Mouse (Mus musculus) Patski (cell line): ENCODE results near the gene Filip1. TPM values are rescaled to one million over a fixed set of nuclear protein-coding genes. Genes with fewer than 3 reads are reported as not detected.

Source experiments
- ATAC-seq: fragments of 100-300 bp; one replicate; pipeline ENCODE4 v1.8.0; 2021
- CTCF ChIA-PET: fragments of 350-600 bp; sonication (Branson Sonifier 250); formaldehyde crosslinking; loops from one replicate; lab custom pipeline; 2022; ENCODE audit warnings: inconsistent platforms; lab: Charles Lee
- POLR2A ChIA-PET: fragments of 350-600 bp; sonication (Branson Sonifier 250); formaldehyde crosslinking; loops from one replicate; lab custom pipeline; 2022; ENCODE audit warnings: antibody characterized with exemption, inconsistent platforms; lab: Charles Lee
- DNase-seq: peaks from one replicate; pipeline ENCODE4 v3.0.0-alpha.2; 2011; ENCODE audit warnings: low read depth, low spot score
- H3K27me3 ChIP-seq: fragments of 371-371 bp; one replicate; pipeline ENCODE4 v1.5.1; 2021
- CTCF ChIP-seq: fragments of 100-300 bp; IDR thresholded peaks from one replicate; pipeline ENCODE4 v1.5.1; 2021
- in situ Hi-C: fragments of 300-500 bp; cut with MboI; formaldehyde crosslinking; loops from 3 replicates; pipeline ENCODE4 v1.11.1; 2018; ENCODE audit warnings: low pct_unique_long_range_greater_than_20kb, mixed read lengths
- polyA plus RNA-seq: library from polyadenylated mRNA; unstranded; gene quantifications from one replicate; pipeline ENCODE4 v1.2.3, GENCODE M21; 2021

Filip1 gene
- polyA plus RNA-seq, 1 experiment from 2014 or later, result not detected

- ATAC-seq (no peak), DNase-seq (no peak)
These were observed 93.3 kb downstream of the Filip1 start for GRCm38 (mm10) chr9:79919303-79919721.

GRCm38 (mm10) chr9:79918325-79919117, 94.1 kb downstream of the Filip1 start:
- no peak for ATAC-seq
- CTCF ChIA-PET, result no interaction called here
- no peak for TF ChIP-seq CTCF
- DNase-seq, result no peak
- no peaks in the 10 kb centered on the region for H3K27me3 ChIP-seq
- in situ Hi-C loops, result no loop called here
- POLR2A ChIA-PET, result interaction anchor here (0.9 kb wide), 1 partner anchor 58 kb away, joined by 3 read pairs; no protein-coding TSS in a partner anchor

More at GRCm38 (mm10) chr9:79919303-79919721, 93.3 kb downstream of the Filip1 start:
- in situ Hi-C loops, result no loop called here
- CTCF ChIA-PET, result interaction anchor here (1.2 kb wide), 1 partner anchor 18 kb away, joined by 3 read pairs; no protein-coding TSS in a partner anchor
- no peak for TF ChIP-seq CTCF
- POLR2A ChIA-PET, result no interaction called here
- no peaks in the 10 kb centered on the region for H3K27me3 ChIP-seq

DNA sequence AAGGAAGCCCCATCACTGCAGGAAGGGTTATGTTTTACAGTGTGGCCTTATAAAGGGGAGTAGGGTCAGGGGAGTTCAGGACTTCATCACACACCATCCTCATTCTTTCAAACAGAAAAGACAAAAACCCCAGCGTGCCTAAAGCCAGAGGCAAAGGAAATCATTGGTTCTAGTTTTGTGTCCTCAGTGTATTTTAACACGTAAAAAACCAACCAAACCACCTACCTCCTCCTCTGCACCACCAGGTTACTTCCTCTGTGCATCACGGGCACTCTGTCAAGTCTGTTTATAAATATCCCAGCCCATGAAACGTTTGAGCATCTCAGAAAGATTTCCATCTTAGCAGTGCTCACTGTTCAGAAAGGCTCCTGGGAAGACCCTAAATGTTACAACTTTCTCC, 98.4 kb downstream of the Filip1 start:
- POLR2A ChIA-PET, result no interaction called here
- in situ Hi-C loops, result no loop called here
- CTCF ChIA-PET, result no interaction called here
- DNase-seq (no peak), ATAC-seq (no peak)
- no peak for TF ChIP-seq CTCF
- H3K27me3 ChIP-seq, result no peaks in the 10 kb centered on the region

- TF ChIP-seq CTCF, result no peak
- in situ Hi-C loops, result no loop called here
- POLR2A ChIA-PET, result no interaction called here
- DNase-seq (no peak), ATAC-seq (no peak)
- CTCF ChIA-PET, result no interaction called here
- no peaks in the 10 kb centered on the region for H3K27me3 ChIP-seq
These were observed 99.7 kb downstream of the Filip1 start for GRCm38 (mm10) chr9:79912971-79913370.

DNA sequence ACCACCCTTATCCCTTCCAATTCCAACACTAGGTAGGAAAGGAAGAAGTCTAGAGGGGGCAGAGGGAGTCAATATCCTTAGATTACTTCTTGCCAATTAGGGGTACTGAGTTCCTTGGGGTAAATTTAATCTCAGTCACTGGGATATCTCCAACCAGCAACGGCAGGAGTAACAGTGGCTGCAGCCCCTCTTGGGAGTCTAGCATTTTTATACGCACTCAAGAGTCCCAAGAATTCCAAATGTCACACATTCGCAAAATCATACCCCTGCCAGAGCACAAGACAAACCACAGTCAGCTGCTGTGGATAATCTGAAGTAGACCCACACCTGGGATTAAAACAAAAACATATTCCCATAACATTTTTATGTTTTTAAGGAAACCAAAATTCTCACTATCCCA, 102.5 kb downstream of the Filip1 start:
- TF ChIP-seq CTCF, result no peak
- no peaks in the 10 kb centered on the region for H3K27me3 ChIP-seq
- ChIA-PET POLR2A (interaction anchor here (0.7 kb wide), 1 partner anchor 87 kb away, joined by 4 read pairs; no protein-coding TSS in a partner anchor), CTCF (interaction anchor here (1.0 kb wide), 1 partner anchor 13 kb away, joined by 3 read pairs; no protein-coding TSS in a partner anchor)
- DNase-seq (no peak), ATAC-seq (no peak)
- in situ Hi-C loops, result no loop called here

GRCm38 (mm10) chr9:79898815-79899214, 113.8 kb downstream of the Filip1 start:
- TF ChIP-seq CTCF, result no peak
- DNase-seq (no peak), ATAC-seq (no peak)
- ChIA-PET POLR2A (no interaction called here), CTCF (no interaction called here)
- in situ Hi-C loops, result loop anchor here (25.0 kb wide), 1 partner anchor 88 kb away; no protein-coding TSS in a partner anchor
- H3K27me3 ChIP-seq, result peaks cover 3% of the 10 kb centered on the region

GRCm38 (mm10) chr9:79894665-79895064, 118.0 kb downstream of the Filip1 start:
- DNase-seq, result no peak
- ChIA-PET CTCF (no interaction called here), POLR2A (no interaction called here)
- ATAC-seq, result no peak
- peaks cover 3% of the 10 kb centered on the region for H3K27me3 ChIP-seq
- in situ Hi-C loops, result loop anchor here (25.0 kb wide), 1 partner anchor 93 kb away; no protein-coding TSS in a partner anchor
- TF ChIP-seq CTCF, result no peak

- ATAC-seq, result no peak
- peaks cover 3% of the 10 kb centered on the region for H3K27me3 ChIP-seq
- ChIA-PET POLR2A (no interaction called here), CTCF (no interaction called here)
- no peak for TF ChIP-seq CTCF
- no peak for DNase-seq
- in situ Hi-C loops, result loop anchor here (25.0 kb wide), 1 partner anchor 93 kb away; no protein-coding TSS in a partner anchor
These were observed 118.6 kb downstream of the Filip1 start for GRCm38 (mm10) chr9:79893841-79894612.

DNA sequence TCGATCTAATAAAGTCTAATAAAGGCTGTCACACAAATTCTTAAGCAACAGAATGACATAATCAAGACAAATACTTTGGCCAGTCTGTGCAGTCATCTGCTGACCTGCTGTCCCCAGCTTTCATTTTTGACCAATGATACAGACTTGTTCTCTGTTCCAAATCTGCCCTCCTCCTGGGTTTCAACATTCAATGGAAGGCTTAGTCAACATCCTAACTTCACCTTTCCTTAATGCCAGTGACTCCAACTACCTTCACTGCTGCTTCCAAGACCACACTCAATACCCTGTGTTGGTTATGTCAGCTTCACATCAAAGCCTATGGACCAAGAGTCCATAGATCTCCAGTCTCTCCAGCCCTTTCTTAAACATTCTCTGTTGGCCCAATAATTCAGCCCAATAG, 120.5 kb downstream of the Filip1 start:
- in situ Hi-C loops, result loop anchor here (25.0 kb wide), 1 partner anchor 95 kb away; no protein-coding TSS in a partner anchor
- CTCF ChIA-PET, result interaction anchor here (0.6 to 1.1 kb wide), 2 partner anchors 9 to 81 kb away, joined by 3 read pairs; no protein-coding TSS in a partner anchor
- TF ChIP-seq CTCF, result no peak
- POLR2A ChIA-PET, result no interaction called here
- ATAC-seq (no peak), DNase-seq (no peak)
- peaks cover 3% of the 10 kb centered on the region for H3K27me3 ChIP-seq

DNA sequence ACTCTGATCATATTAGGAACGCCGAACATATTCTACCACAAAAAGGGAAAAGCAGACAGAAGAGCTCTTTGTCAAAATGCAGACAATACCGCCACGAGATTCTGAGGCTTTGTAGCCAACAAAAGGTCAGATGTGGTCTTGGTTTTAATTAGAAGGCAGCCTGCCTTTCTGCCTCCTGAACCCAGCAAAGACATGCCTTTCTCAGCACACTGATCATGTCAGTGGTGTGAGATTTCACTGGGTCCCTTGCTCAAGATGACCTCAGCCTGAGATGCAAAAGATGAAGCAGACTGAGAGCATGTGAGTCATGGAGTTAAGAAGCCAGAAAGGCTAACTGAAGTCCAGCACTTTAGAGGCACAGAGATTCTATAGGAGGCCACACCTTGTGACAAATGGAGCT, 122.2 kb downstream of the Filip1 start:
- no peak for TF ChIP-seq CTCF
- ChIA-PET POLR2A (no interaction called here), CTCF (interaction anchor here (1.1 to 1.4 kb wide), 2 partner anchors 35 to 87 kb away, joined by 3 read pairs; no protein-coding TSS in a partner anchor)
- in situ Hi-C loops, result loop anchor here (25.0 kb wide), 1 partner anchor 97 kb away; no protein-coding TSS in a partner anchor
- DNase-seq (no peak), ATAC-seq (no peak)
- no peaks in the 10 kb centered on the region for H3K27me3 ChIP-seq
